Mouse (Mus musculus): ENCODE measurements around the gene Lmf1. TPM values are rescaled to one million over a fixed set of nuclear protein-coding genes. Genes with fewer than 3 reads are reported as not detected.

Lmf1 gene
- polyA plus RNA-seq, 1 experiment = 15.2 TPM

DNA sequence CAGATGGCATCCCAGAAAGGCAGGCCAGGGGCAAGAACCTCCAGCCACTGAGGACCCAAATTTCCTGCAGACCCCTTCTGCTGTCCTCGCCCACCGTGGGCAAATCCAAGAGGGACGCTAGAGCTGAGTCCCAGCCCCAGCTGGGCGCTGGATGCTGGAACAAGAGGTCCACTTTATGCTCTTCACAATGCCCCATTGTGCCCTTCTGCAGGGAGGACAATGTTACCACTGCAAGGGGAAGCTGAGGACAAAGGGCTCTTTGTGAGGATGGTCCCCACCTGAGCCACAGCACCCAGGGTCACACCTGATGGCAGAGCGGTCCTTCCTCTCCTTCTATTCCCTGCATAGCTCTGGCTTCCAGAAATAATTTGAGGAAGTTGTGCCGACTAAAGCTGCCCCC lies 1.6 kb upstream of the Lmf1 start:
- no peaks in the 10 kb centered on the region for H3K4me1 ChIP-seq (ENCODE audit: control insufficient read depth, insufficient read depth, low read length)
- H3K9me3 ChIP-seq (replicated peaks; ENCODE audit: control insufficient read depth, insufficient read depth, low read length, poor library complexity, severe bottlenecking) = no peaks in the 10 kb centered on the region
- H3K27ac ChIP-seq (ENCODE audit: insufficient read depth, low read length) = no peak overlapping the region
- H3K4me3 ChIP-seq (ENCODE audit: low read depth, low read length) = no peak overlapping the region
- H3K27me3 ChIP-seq (ENCODE audit: control insufficient read depth, insufficient read depth, low read length, poor library complexity, severe bottlenecking) = no peaks in the 10 kb centered on the region
- no peak overlapping the region for H3K9ac ChIP-seq (ENCODE audit: low read depth, poor library complexity, severe bottlenecking)
- no peaks in the 10 kb centered on the region for H3K36me3 ChIP-seq (ENCODE audit: control insufficient read depth, insufficient read depth, low read length, poor library complexity, severe bottlenecking)
- TF ChIP-seq CTCF (IDR thresholded peaks at IDR 0.05; ENCODE audit: low read depth, low read length) (no peak), POLR2A (IDR thresholded peaks at IDR 0.05; ENCODE audit: insufficient read depth, low read length) (no peak), EP300 (IDR thresholded peaks at IDR 0.05; ENCODE audit: insufficient read depth, low read depth, low read length) (no peak)

GRCm38 (mm10) chr17:25577702-25578101 lies 1.2 kb upstream of the Lmf1 start:
- no peaks in the 10 kb centered on the region for H3K27me3 ChIP-seq (ENCODE audit: control insufficient read depth, insufficient read depth, low read length, poor library complexity, severe bottlenecking)
- no peak overlapping the region for H3K4me3 ChIP-seq (ENCODE audit: low read depth, low read length)
- no peak for TF ChIP-seq CTCF (IDR thresholded peaks at IDR 0.05; ENCODE audit: low read depth, low read length)
- TF ChIP-seq EP300 (IDR thresholded peaks at IDR 0.05; ENCODE audit: insufficient read depth, low read depth, low read length) = no peak
- no peak for TF ChIP-seq POLR2A (IDR thresholded peaks at IDR 0.05; ENCODE audit: insufficient read depth, low read length)
- H3K36me3 ChIP-seq (ENCODE audit: control insufficient read depth, insufficient read depth, low read length, poor library complexity, severe bottlenecking) = no peaks in the 10 kb centered on the region
- H3K4me1 ChIP-seq (ENCODE audit: control insufficient read depth, insufficient read depth, low read length) = no peaks in the 10 kb centered on the region
- H3K9ac ChIP-seq (ENCODE audit: low read depth, poor library complexity, severe bottlenecking) = no peak overlapping the region
- no peak overlapping the region for H3K27ac ChIP-seq (ENCODE audit: insufficient read depth, low read length)
- no peaks in the 10 kb centered on the region for H3K9me3 ChIP-seq (replicated peaks; ENCODE audit: control insufficient read depth, insufficient read depth, low read length, poor library complexity, severe bottlenecking)

GRCm38 (mm10) chr17:25579332-25580047 lies 605 bp downstream of the Lmf1 start:
- H3K27me3 ChIP-seq (ENCODE audit: control insufficient read depth, insufficient read depth, low read length, poor library complexity, severe bottlenecking) = no peaks in the 10 kb centered on the region
- no peaks in the 10 kb centered on the region for H3K9me3 ChIP-seq (replicated peaks; ENCODE audit: control insufficient read depth, insufficient read depth, low read length, poor library complexity, severe bottlenecking)
- H3K9ac ChIP-seq (ENCODE audit: low read depth, poor library complexity, severe bottlenecking) = peak overlapping the region; percentile 61
- H3K4me1 ChIP-seq (ENCODE audit: control insufficient read depth, insufficient read depth, low read length) = no peaks in the 10 kb centered on the region
- no peak overlapping the region for H3K27ac ChIP-seq (ENCODE audit: insufficient read depth, low read length)
- H3K4me3 ChIP-seq (ENCODE audit: low read depth, low read length) = peak overlapping the region; percentile 79
- TF ChIP-seq CTCF (IDR thresholded peaks at IDR 0.05; ENCODE audit: low read depth, low read length) (no peak), POLR2A (IDR thresholded peaks at IDR 0.05; ENCODE audit: insufficient read depth, low read length) (no peak), EP300 (IDR thresholded peaks at IDR 0.05; ENCODE audit: insufficient read depth, low read depth, low read length) (no peak)
- no peaks in the 10 kb centered on the region for H3K36me3 ChIP-seq (ENCODE audit: control insufficient read depth, insufficient read depth, low read length, poor library complexity, severe bottlenecking)

DNA sequence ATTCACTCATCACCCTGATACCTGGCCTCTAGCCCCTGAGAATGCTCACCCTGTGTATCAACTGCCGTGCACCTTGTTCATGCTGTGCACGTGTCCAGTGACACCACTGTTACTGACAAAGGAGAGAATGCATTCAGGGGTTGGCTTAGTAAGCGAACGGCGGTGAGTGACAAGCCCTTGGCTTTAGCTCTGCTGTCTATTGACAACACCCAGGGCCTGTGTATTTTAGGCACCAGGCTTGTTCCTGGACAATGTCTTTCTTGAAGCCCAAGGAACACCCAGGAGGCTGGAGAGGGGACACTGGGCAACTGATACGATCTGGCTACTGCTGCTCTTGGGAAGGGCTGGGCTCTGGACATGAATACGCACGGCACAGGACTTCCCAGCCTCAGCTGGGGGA lies 3.2 kb downstream of the Lmf1 start:
- H3K27me3 ChIP-seq (ENCODE audit: control insufficient read depth, insufficient read depth, low read length, poor library complexity, severe bottlenecking) = no peaks in the 10 kb centered on the region
- H3K4me1 ChIP-seq (ENCODE audit: control insufficient read depth, insufficient read depth, low read length) = no peaks in the 10 kb centered on the region
- no peaks in the 10 kb centered on the region for H3K9me3 ChIP-seq (replicated peaks; ENCODE audit: control insufficient read depth, insufficient read depth, low read length, poor library complexity, severe bottlenecking)
- peaks cover 3% of the 10 kb centered on the region; the same call in 1 of the 2 replicates for H3K36me3 ChIP-seq (ENCODE audit: control insufficient read depth, insufficient read depth, low read length, poor library complexity, severe bottlenecking)
- TF ChIP-seq POLR2A (IDR thresholded peaks at IDR 0.05; ENCODE audit: insufficient read depth, low read length) (no peak), CTCF (IDR thresholded peaks at IDR 0.05; ENCODE audit: low read depth, low read length) (no peak), EP300 (IDR thresholded peaks at IDR 0.05; ENCODE audit: insufficient read depth, low read depth, low read length) (no peak)
- no peak overlapping the region for H3K9ac ChIP-seq (ENCODE audit: low read depth, poor library complexity, severe bottlenecking)
- H3K4me3 ChIP-seq (ENCODE audit: low read depth, low read length) = no peak overlapping the region
- no peak overlapping the region for H3K27ac ChIP-seq (ENCODE audit: insufficient read depth, low read length)

- no peaks in the 10 kb centered on the region for H3K27me3 ChIP-seq (ENCODE audit: control insufficient read depth, insufficient read depth, low read length, poor library complexity, severe bottlenecking)
- no peaks in the 10 kb centered on the region for H3K4me1 ChIP-seq (ENCODE audit: control insufficient read depth, insufficient read depth, low read length)
- H3K4me3 ChIP-seq (ENCODE audit: low read depth, low read length) = no peak overlapping the region
- H3K36me3 ChIP-seq (ENCODE audit: control insufficient read depth, insufficient read depth, low read length, poor library complexity, severe bottlenecking) = peaks cover 3% of the 10 kb centered on the region; the same call in 1 of the 2 replicates
- TF ChIP-seq CTCF (IDR thresholded peaks at IDR 0.05; ENCODE audit: low read depth, low read length) (no peak), POLR2A (IDR thresholded peaks at IDR 0.05; ENCODE audit: insufficient read depth, low read length) (no peak), EP300 (IDR thresholded peaks at IDR 0.05; ENCODE audit: insufficient read depth, low read depth, low read length) (no peak)
- H3K27ac ChIP-seq (ENCODE audit: insufficient read depth, low read length) = no peak overlapping the region
- no peak overlapping the region for H3K9ac ChIP-seq (ENCODE audit: low read depth, poor library complexity, severe bottlenecking)
- no peaks in the 10 kb centered on the region for H3K9me3 ChIP-seq (replicated peaks; ENCODE audit: control insufficient read depth, insufficient read depth, low read length, poor library complexity, severe bottlenecking)
These were observed 4.2 kb downstream of the Lmf1 start for GRCm38 (mm10) chr17:25583099-25583498.

DNA sequence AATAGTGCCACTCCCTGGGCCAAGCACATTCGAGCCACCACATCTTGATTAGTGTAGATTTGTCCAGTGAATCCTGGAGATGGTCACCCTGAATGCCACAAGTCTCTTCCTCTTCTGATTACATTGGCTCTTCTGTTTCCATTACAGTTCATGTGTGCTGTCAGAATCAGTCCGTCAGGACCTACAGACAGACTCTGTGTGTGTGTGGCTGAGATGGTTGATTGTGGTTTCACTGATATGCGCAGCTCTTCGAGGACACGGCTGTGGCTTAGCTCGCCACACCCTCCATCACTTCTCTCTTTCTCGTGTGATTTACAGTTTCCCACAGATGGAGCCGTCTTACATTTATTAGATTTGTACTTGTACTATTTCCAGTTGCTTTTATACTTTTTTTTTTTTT lies 5.0 kb downstream of the Lmf1 start:
- H3K27me3 ChIP-seq (ENCODE audit: control insufficient read depth, insufficient read depth, low read length, poor library complexity, severe bottlenecking) = no peaks in the 10 kb centered on the region
- H3K9me3 ChIP-seq (replicated peaks; ENCODE audit: control insufficient read depth, insufficient read depth, low read length, poor library complexity, severe bottlenecking) = no peaks in the 10 kb centered on the region
- H3K4me3 ChIP-seq (ENCODE audit: low read depth, low read length) = no peak overlapping the region
- no peak for TF ChIP-seq POLR2A (IDR thresholded peaks at IDR 0.05; ENCODE audit: insufficient read depth, low read length)
- TF ChIP-seq CTCF (IDR thresholded peaks at IDR 0.05; ENCODE audit: low read depth, low read length) = no peak
- TF ChIP-seq EP300 (IDR thresholded peaks at IDR 0.05; ENCODE audit: insufficient read depth, low read depth, low read length) = no peak
- H3K36me3 ChIP-seq (ENCODE audit: control insufficient read depth, insufficient read depth, low read length, poor library complexity, severe bottlenecking) = peaks cover 3% of the 10 kb centered on the region; the same call in 1 of the 2 replicates
- no peak overlapping the region for H3K27ac ChIP-seq (ENCODE audit: insufficient read depth, low read length)
- no peak overlapping the region for H3K9ac ChIP-seq (ENCODE audit: low read depth, poor library complexity, severe bottlenecking)
- no peaks in the 10 kb centered on the region for H3K4me1 ChIP-seq (ENCODE audit: control insufficient read depth, insufficient read depth, low read length)

All from ES-Bruce4 (cell line).